Mouse (Mus musculus): ENCODE data around the gene Ppp2r1a.

DNA sequence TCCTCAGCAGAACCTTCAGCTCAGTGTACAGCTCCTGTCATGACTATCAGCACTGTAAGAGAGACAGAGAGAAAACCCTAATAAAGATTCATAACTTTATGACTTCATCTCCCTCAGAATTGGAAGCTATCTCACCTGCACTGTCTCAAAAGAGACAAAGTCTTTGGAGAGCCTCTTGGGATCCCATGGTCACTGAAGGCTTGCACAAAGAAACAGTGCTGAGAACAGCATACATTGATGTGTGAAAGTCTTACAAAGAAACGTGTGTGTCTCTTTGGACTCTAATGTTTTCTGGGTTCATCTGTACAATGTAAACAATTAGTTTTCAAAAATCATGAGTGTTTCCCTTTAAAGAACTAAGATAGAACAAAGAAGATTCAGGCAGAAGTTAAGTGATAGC, 25.5 kb upstream of the Ppp2r1a start, which contains the start of gene Vmn1r232:
- no peak for TF ChIP-seq CTCF (IDR thresholded peaks at IDR 0.05; ENCODE audit: control insufficient read depth, insufficient read depth, insufficient replicate concordance, low read depth, low read length)
- TF ChIP-seq POLR2A (IDR thresholded peaks at IDR 0.05; ENCODE audit: control insufficient read depth, low read depth, low read length) = no peak

Data from testis, adult 2 months (tissue).